Comparison of ENCODE assay signal across 22 mouse cellular contexts in genomic region chr4:152365228-152365627, GRCm38 (mm10). TPM values are rescaled to one million over a fixed set of nuclear protein-coding genes. Genes with fewer than 3 reads are reported as not detected.
A peak's percentile ranks its signal among the peaks of the same experiment; 100 is the strongest.
DNase-seq lines count a peak whose midpoint lies in the region; ATAC-seq lines count a peak whose summit lies in the region.
"Had no signal": no experiment of that assay in that cellular context is flagged by ENCODE, and none has a peak within 500 bp of the region (broad histone marks: within the 10 kb centered on the region; RNA-seq: fewer than 3 reads in every experiment).

No protein-coding gene starts in this region.

- peak; percentile 41; the same call in 1 of the 2 replicates for ATAC-seq in forebrain, embryonic 16.5 days
- no peak for ATAC-seq in midbrain, embryonic 12.5 days (ENCODE audit: low FRiP score, low read depth)
- ATAC-seq: liver, postnatal 0 days had no signal

- no peaks in the 10 kb centered on the region for H3K9me3 ChIP-seq in forebrain, embryonic 16.5 days (ENCODE audit: control insufficient read depth, low read length)
- no peaks in the 10 kb centered on the region for H3K9me3 ChIP-seq in midbrain, embryonic 12.5 days
- H3K9me3 ChIP-seq: embryonic facial prominence, embryonic 13.5 days; heart, embryonic 10.5 days; limb, embryonic 10.5 days had no signal

- peaks cover 19% of the 10 kb centered on the region for H3K4me1 ChIP-seq in forebrain, embryonic 16.5 days (replicated peaks; ENCODE audit: control insufficient read depth, insufficient read depth, low read length)
- H3K4me1 ChIP-seq in midbrain, embryonic 12.5 days: peaks cover 29% of the 10 kb centered on the region

- no peak overlapping the region for H3K4me3 ChIP-seq in forebrain, embryonic 16.5 days (replicated peaks; ENCODE audit: low read length)
- H3K4me3 ChIP-seq in midbrain, embryonic 12.5 days: no peak overlapping the region
- H3K4me3 ChIP-seq: embryonic facial prominence, embryonic 13.5 days; heart, embryonic 10.5 days; limb, embryonic 10.5 days had no signal

- no peak overlapping the region for H3K4me2 ChIP-seq in forebrain, embryonic 16.5 days (ENCODE audit: low read length)
- H3K4me2 ChIP-seq in midbrain, embryonic 12.5 days (replicated peaks): 0 out of 2 replicates have a peak overlapping the region, but pooled peaks have one; percentile 6
- H3K4me2 ChIP-seq: embryonic facial prominence, embryonic 13.5 days had no signal

- peaks cover 2% of the 10 kb centered on the region; the same call in 1 of the 2 replicates for H3K36me3 ChIP-seq in forebrain, embryonic 16.5 days (ENCODE audit: control insufficient read depth, insufficient read depth)
- no peaks in the 10 kb centered on the region for H3K36me3 ChIP-seq in midbrain, embryonic 12.5 days
- H3K36me3 ChIP-seq: embryonic facial prominence, embryonic 13.5 days; heart, embryonic 10.5 days; limb, embryonic 10.5 days had no signal

- WGBS in forebrain, embryonic 16.5 days: 19% methylated on average over 7 of the region's 7 CpGs
- WGBS in midbrain, embryonic 12.5 days: 33% methylated on average over 7 of the region's 7 CpGs

- H3K9ac ChIP-seq in forebrain, embryonic 16.5 days (replicated peaks; ENCODE audit: low read depth, low read length): no peak overlapping the region
- H3K9ac ChIP-seq in midbrain, embryonic 12.5 days (replicated peaks): no peak overlapping the region
- H3K9ac ChIP-seq: embryonic facial prominence, embryonic 13.5 days; liver, postnatal 0 days had no signal

- H3K27ac ChIP-seq in forebrain, embryonic 16.5 days (ENCODE audit: low read length): peak overlapping the region; percentile 30; the same call in 1 of the 2 replicates
- H3K27ac ChIP-seq in midbrain, embryonic 12.5 days (replicated peaks): no peak overlapping the region; the same call in 1 of the 2 replicates
- H3K27ac ChIP-seq: embryonic facial prominence, embryonic 13.5 days; heart, embryonic 10.5 days; limb, embryonic 10.5 days had no signal

- H3K27me3 ChIP-seq in forebrain, embryonic 16.5 days (replicated peaks; ENCODE audit: control insufficient read depth, insufficient read depth, low read length): no peaks in the 10 kb centered on the region; the same call in 1 of the 2 replicates
- peaks cover 36% of the 10 kb centered on the region for H3K27me3 ChIP-seq in midbrain, embryonic 12.5 days

- DNase-seq in layer of hippocampus, adult 9-11 months: peak; percentile 58
- no peak for DNase-seq in layer of hippocampus, postnatal 36 days
- peak; percentile 49 for DNase-seq in telencephalon, adult 2 months (ENCODE audit: low read depth, low spot score)
- no peak for DNase-seq in adrenal gland, postnatal 14 days
- DNase-seq in heart, adult 9 months (ENCODE audit: low spot score in 2 of 2): no peak
- DNase-seq: cerebellum, adult 11 months; cerebellum, postnatal 10 days; kidney, adult 2 months; kidney, postnatal 10 days; liver, postnatal 0 days; lung, postnatal 10 days; right cerebral cortex, postnatal 14 days; spleen, adult 18-20 months; thymus, adult 18-20 months; thymus, postnatal 4 days had no signal

RNA-seq across cellular contexts. Expression of gene Chd5, which starts 26.8 kb away (rescaled TPM):
- 100 to 1,000 TPM; 124 to 130 TPM for total RNA-seq in layer of hippocampus, postnatal 36 days (2021)
- 26.4 and 33.5 TPM in 2 replicates for polyA plus RNA-seq in forebrain, embryonic 16.5 days (2015; fragmentation: Nextera tagmentation; extraction: Ambion mirVana)
- polyA plus RNA-seq in midbrain, embryonic 12.5 days (2016; fragmentation: Nextera tagmentation; extraction: Ambion mirVana): 3.5 and 4.9 TPM in 2 replicates
- 7.1 and 8.0 TPM in 2 replicates for total RNA-seq in adrenal gland, postnatal 14 days (2021)
- polyA plus RNA-seq: heart, embryonic 10.5 days; liver, adult 2 months; liver, postnatal 0 days had no signal

RNA-seq across cellular contexts. Expression of gene Rpl22, which starts 39.7 kb away (rescaled TPM):
- 100 to 1,000 TPM; 203 TPM for total RNA-seq in layer of hippocampus, postnatal 36 days (2021)
- 173 and 196 TPM in 2 replicates for polyA plus RNA-seq in forebrain, embryonic 16.5 days (2015; fragmentation: Nextera tagmentation; extraction: Ambion mirVana)
- 264 and 283 TPM in 2 replicates for polyA plus RNA-seq in midbrain, embryonic 12.5 days (2016; fragmentation: Nextera tagmentation; extraction: Ambion mirVana)
- 493 and 564 TPM in 2 replicates for total RNA-seq in adrenal gland, postnatal 14 days (2021)

RNA-seq across cellular contexts. Expression of gene Rnf207, which starts 46.4 kb away (rescaled TPM):
- 1 to 10 TPM; 4.7 to 6.1 TPM for total RNA-seq in layer of hippocampus, postnatal 36 days (2021)
- polyA plus RNA-seq in forebrain, embryonic 16.5 days (2015; fragmentation: Nextera tagmentation; extraction: Ambion mirVana): 2.4 and 4.0 TPM in 2 replicates
- polyA plus RNA-seq in midbrain, embryonic 12.5 days (2016; fragmentation: Nextera tagmentation; extraction: Ambion mirVana): 2.7 and 2.8 TPM in 2 replicates
- 0.26 TPM in 1 of 2 replicates, not detected in the other for total RNA-seq in adrenal gland, postnatal 14 days (2021)
- total RNA-seq: gastrocnemius, adult 18-20 months; liver, adult 2 months had no signal

Comparison
In these comparisons a context has a peak if more than half of its experiments do, and no peak if none do; other contexts are left out.
1. DNase-seq: peak in layer of hippocampus, adult 9-11 months (single experiment) and telencephalon, adult 2 months (single experiment); none in layer of hippocampus, postnatal 36 days (0 of 2), adrenal gland, postnatal 14 days (single experiment) and heart, adult 9 months (0 of 2).
2. RNA of gene Chd5, which starts 26.8 kb away (total RNA-seq): 124 to 130 TPM in layer of hippocampus, postnatal 36 days; 7.1 to 8.0 TPM in adrenal gland, postnatal 14 days; every median in the first group is over 10 times any median in the second.